ENCODE assay signal across 8 mouse cellular contexts in genomic region chr17:13006984-13007383, GRCm38 (mm10). TPM values are rescaled to one million over a fixed set of nuclear protein-coding genes. Genes with fewer than 3 reads are reported as not detected.
A peak's percentile ranks its signal among the peaks of the same experiment; 100 is the strongest.
DNase-seq lines count a peak whose midpoint lies in the region; TF ChIP-seq lines count a peak whose summit lies in the region.

No protein-coding gene starts in this region.

- peak overlapping the region; percentile 91 for H3K4me3 ChIP-seq in heart, embryonic 10.5 days
- peak overlapping the region; percentile 50 to 52; a peak in 3 of 4 replicates for H3K4me3 ChIP-seq in MEL (ENCODE audit: control insufficient read depth in 1 of 2, insufficient read depth in 1 of 2, low read depth in 2 of 2, low read length in 2 of 2)
- H3K4me3 ChIP-seq in hindbrain, embryonic 10.5 days, result peak overlapping the region; percentile 92
- peak overlapping the region; percentile 79 for H3K4me3 ChIP-seq in midbrain, embryonic 10.5 days

- no peaks in the 10 kb centered on the region for H3K27me3 ChIP-seq in heart, embryonic 10.5 days (ENCODE audit: insufficient read depth, poor library complexity, severe bottlenecking)
- H3K27me3 ChIP-seq in MEL (ENCODE audit: control insufficient read depth in 1 of 2, insufficient read depth in 2 of 2, low read length in 2 of 2), result no peaks in the 10 kb centered on the region
- H3K27me3 ChIP-seq in hindbrain, embryonic 10.5 days (ENCODE audit: insufficient read depth, poor library complexity, severe bottlenecking), result no peaks in the 10 kb centered on the region
- H3K27me3 ChIP-seq in midbrain, embryonic 10.5 days (ENCODE audit: low read depth, poor library complexity, severe bottlenecking), result no peaks in the 10 kb centered on the region

- WGBS in heart, embryonic 10.5 days, result 53% methylated on average over 5 of the region's 5 CpGs
- WGBS in hindbrain, embryonic 10.5 days, result 58% methylated on average over 5 of the region's 5 CpGs
- whole genome bisulfite sequencing in midbrain, embryonic 10.5 days, result 53% methylated on average over 5 of the region's 5 CpGs

- no peak for TF ChIP-seq RAD21 in MEL (IDR thresholded peaks at IDR 0.05; ENCODE audit: low read depth, low read length)

- H3K36me3 ChIP-seq in heart, embryonic 10.5 days, result peaks cover 13% of the 10 kb centered on the region
- peaks cover 8 to 9% of the 10 kb centered on the region in 2 experiments for H3K36me3 ChIP-seq in MEL (ENCODE audit: control insufficient read depth in 1 of 2, insufficient read depth in 2 of 2, low read length in 2 of 2)
- H3K36me3 ChIP-seq in hindbrain, embryonic 10.5 days, result peaks cover 15% of the 10 kb centered on the region
- peaks cover 15% of the 10 kb centered on the region for H3K36me3 ChIP-seq in midbrain, embryonic 10.5 days

- no peaks in the 10 kb centered on the region for H3K9me3 ChIP-seq in heart, embryonic 10.5 days
- no peaks in the 10 kb centered on the region for H3K9me3 ChIP-seq in MEL (replicated peaks; ENCODE audit: insufficient read depth, low read length)
- H3K9me3 ChIP-seq in hindbrain, embryonic 10.5 days, result no peaks in the 10 kb centered on the region
- H3K9me3 ChIP-seq in midbrain, embryonic 10.5 days (replicated peaks), result no peaks in the 10 kb centered on the region

- no peak for TF ChIP-seq POLR2A in MEL (IDR thresholded peaks at IDR 0.05; ENCODE audit: control insufficient read depth in 1 of 2, insufficient read depth in 1 of 2, low read depth in 1 of 2, low read length in 2 of 2, poor library complexity in 1 of 2)

- peaks cover 14% of the 10 kb centered on the region for H3K4me1 ChIP-seq in heart, embryonic 10.5 days
- H3K4me1 ChIP-seq in MEL (ENCODE audit: control insufficient read depth in 1 of 2, insufficient read depth in 2 of 2, low read length in 2 of 2), result peaks cover 0 to 3% of the 10 kb centered on the region in 2 experiments; a peak in 2 of 4 replicates
- peaks cover 14% of the 10 kb centered on the region for H3K4me1 ChIP-seq in hindbrain, embryonic 10.5 days (replicated peaks)
- peaks cover 17% of the 10 kb centered on the region for H3K4me1 ChIP-seq in midbrain, embryonic 10.5 days

- H3K9ac ChIP-seq in MEL (ENCODE audit: control insufficient read depth, low read depth, low read length, poor library complexity, severe bottlenecking), result peak overlapping the region; percentile 52

- TF ChIP-seq EP300 in MEL (IDR thresholded peaks at IDR 0.05; ENCODE audit: low read depth in 1 of 2, low read length in 2 of 2), result no peak

- no peak for DNase-seq in heart, embryonic 10.5 days (ENCODE audit: low spot score)
- no peak for DNase-seq in heart, adult 9 months (ENCODE audit: low spot score in 2 of 2)
- DNase-seq in MEL (ENCODE audit: low read depth, low spot score), result no peak
- no peak for DNase-seq in hindbrain, embryonic 10.5 days (ENCODE audit: low spot score)
- no peak for DNase-seq in midbrain, embryonic 10.5 days (ENCODE audit: low spot score)
- no peak for DNase-seq in ovary, postnatal 10 days (ENCODE audit: low spot score)
- no peak for DNase-seq in spleen, adult 18-20 months
- no peak for DNase-seq in cerebellum, postnatal 14 days

- peaks cover 15% of the 10 kb centered on the region for H3K79me2 ChIP-seq in MEL (ENCODE audit: control insufficient read depth, insufficient read depth, low read length, poor library complexity)

- no peak for TF ChIP-seq CTCF in MEL (IDR thresholded peaks at IDR 0.05 in 2 of 3, conservative IDR thresholded peaks at IDR 0.05 in 1 of 3; ENCODE audit: control insufficient read depth in 1 of 3, insufficient read depth in 1 of 3, low read depth in 2 of 3, low read length in 3 of 3, poor library complexity in 1 of 3, severe bottlenecking in 1 of 3)

- peak overlapping the region; percentile 91 for H3K27ac ChIP-seq in heart, embryonic 10.5 days
- H3K27ac ChIP-seq in MEL (ENCODE audit: control insufficient read depth, low read depth, low read length), result no peak overlapping the region
- peak overlapping the region; percentile 88 for H3K27ac ChIP-seq in hindbrain, embryonic 10.5 days
- peak overlapping the region; percentile 85 for H3K27ac ChIP-seq in midbrain, embryonic 10.5 days (replicated peaks)

TF ChIP-seq in MEL, 35 proteins besides CTCF, POLR2A, EP300 and RAD21:
- no peak for TF ChIP-seq ZNF384 (IDR thresholded peaks at IDR 0.05; ENCODE audit: low read depth, low read length)
- no peak for TF ChIP-seq USF2 (IDR thresholded peaks at IDR 0.05; ENCODE audit: borderline replicate concordance in 1 of 2, insufficient read depth in 1 of 2, low read depth in 1 of 2, low read length in 2 of 2)
- TF ChIP-seq TBP (IDR thresholded peaks at IDR 0.05; ENCODE audit: low read depth, low read length), result no peak
- TF ChIP-seq POLR2AphosphoS5 (IDR thresholded peaks at IDR 0.05; ENCODE audit: borderline replicate concordance, low read depth, low read length), result no peak
- no peak for TF ChIP-seq KAT2A (conservative IDR thresholded peaks at IDR 0.05; ENCODE audit: low read depth, low read length)
- no peak for TF ChIP-seq E2F4 (IDR thresholded peaks at IDR 0.05; ENCODE audit: borderline replicate concordance, low read depth, low read length)
- no peak for TF ChIP-seq MYB (IDR thresholded peaks at IDR 0.05; ENCODE audit: low read depth, low read length)
- no peak for TF ChIP-seq CHD1 (IDR thresholded peaks at IDR 0.05; ENCODE audit: low read depth, low read length)
- no peak for TF ChIP-seq MEF2A (IDR thresholded peaks at IDR 0.05; ENCODE audit: extremely low read depth, insufficient replicate concordance, low read depth, low read length, poor library complexity, severe bottlenecking)
- TF ChIP-seq ELF1 (IDR thresholded peaks at IDR 0.05; ENCODE audit: low read depth, low read length), result no peak
- no peak for TF ChIP-seq MAX (IDR thresholded peaks at IDR 0.05; ENCODE audit: low read length)
- no peak for TF ChIP-seq RCOR1 (IDR thresholded peaks at IDR 0.05; ENCODE audit: low read depth, low read length)
- TF ChIP-seq POLR2AphosphoS2 (IDR thresholded peaks at IDR 0.05; ENCODE audit: low read length), result no peak
- no peak for TF ChIP-seq UBTF (IDR thresholded peaks at IDR 0.05; ENCODE audit: borderline replicate concordance, insufficient read depth, low read depth, low read length)
- TF ChIP-seq ZC3H11A (IDR thresholded peaks at IDR 0.05; ENCODE audit: low read depth, low read length), result no peak
- TF ChIP-seq SIN3A (IDR thresholded peaks at IDR 0.05; ENCODE audit: low read length), result no peak
- TF ChIP-seq MAZ (IDR thresholded peaks at IDR 0.05; ENCODE audit: low read depth, low read length), result no peak
- TF ChIP-seq HCFC1 (IDR thresholded peaks at IDR 0.05; ENCODE audit: low read depth, low read length), result no peak

RNA-seq across cellular contexts. Expression of gene Sod2, which starts 0.3 kb away (rescaled TPM):
- polyA plus RNA-seq in heart, embryonic 10.5 days (2016; fragmentation: Nextera tagmentation; extraction: Ambion mirVana), result 213 and 293 TPM in 2 replicates
- total RNA-seq in MEL (2012; rRNA removed), result 284 and 295 TPM in 2 replicates
- polyA plus RNA-seq in MEL (2012; ENCODE audit: insufficient read depth in 1 of 2, insufficient read length in 2 of 2, low read depth in 1 of 2, low replicate concordance in 2 of 2, missing spikeins in 1 of 2), result 100 to 1,000 TPM; 293 to 320 TPM
- polyA plus RNA-seq in hindbrain, embryonic 10.5 days (2016; fragmentation: Nextera tagmentation; extraction: Ambion mirVana), result 104 and 108 TPM in 2 replicates
- 107 and 110 TPM in 2 replicates for polyA plus RNA-seq in midbrain, embryonic 10.5 days (2016; fragmentation: Nextera tagmentation; extraction: Ambion mirVana)

RNA-seq across cellular contexts. Expression of gene Wtap, which starts 13.0 kb away (rescaled TPM):
- polyA plus RNA-seq in heart, embryonic 10.5 days (2016; fragmentation: Nextera tagmentation; extraction: Ambion mirVana), result 74.4 and 87.6 TPM in 2 replicates
- total RNA-seq in MEL (2012; rRNA removed), result 61.1 and 63.5 TPM in 2 replicates
- polyA plus RNA-seq in MEL (2012; ENCODE audit: insufficient read depth in 1 of 2, insufficient read length in 2 of 2, low read depth in 1 of 2, low replicate concordance in 2 of 2, missing spikeins in 1 of 2), result 10 to 100 TPM in 1 of 2 experiments, not detected in 1; 74.0 TPM
- 116 and 124 TPM in 2 replicates for polyA plus RNA-seq in hindbrain, embryonic 10.5 days (2016; fragmentation: Nextera tagmentation; extraction: Ambion mirVana)
- 132 and 138 TPM in 2 replicates for polyA plus RNA-seq in midbrain, embryonic 10.5 days (2016; fragmentation: Nextera tagmentation; extraction: Ambion mirVana)

RNA-seq across cellular contexts. Expression of gene Gpr31b, which starts 45.1 kb away (rescaled TPM):
- polyA plus RNA-seq in heart, embryonic 10.5 days (2016; fragmentation: Nextera tagmentation; extraction: Ambion mirVana), result not detected in 2 replicates
- total RNA-seq in MEL (2012; rRNA removed), result 0.12 TPM in 1 of 2 replicates, not detected in the other
- polyA plus RNA-seq in MEL (2012; ENCODE audit: insufficient read depth in 1 of 2, insufficient read length in 2 of 2, low read depth in 1 of 2, low replicate concordance in 2 of 2, missing spikeins in 1 of 2), result under 1 TPM in 1 of 2 experiments, not detected in 1; 0.08 TPM
- not detected in 2 replicates for polyA plus RNA-seq in hindbrain, embryonic 10.5 days (2016; fragmentation: Nextera tagmentation; extraction: Ambion mirVana)
- polyA plus RNA-seq in midbrain, embryonic 10.5 days (2016; fragmentation: Nextera tagmentation; extraction: Ambion mirVana), result not detected in 2 replicates

RNA-seq across cellular contexts. Expression of gene Acat2, which starts 46.4 kb away (rescaled TPM):
- 95.8 and 146 TPM in 2 replicates for polyA plus RNA-seq in heart, embryonic 10.5 days (2016; fragmentation: Nextera tagmentation; extraction: Ambion mirVana)
- total RNA-seq in MEL (2012; rRNA removed), result 54.9 and 60.1 TPM in 2 replicates
- polyA plus RNA-seq in MEL (2012; ENCODE audit: insufficient read depth in 1 of 2, insufficient read length in 2 of 2, low read depth in 1 of 2, low replicate concordance in 2 of 2, missing spikeins in 1 of 2), result 10 to 100 TPM in 1 of 2 experiments, not detected in 1; 33.8 TPM
- polyA plus RNA-seq in hindbrain, embryonic 10.5 days (2016; fragmentation: Nextera tagmentation; extraction: Ambion mirVana), result 384 and 451 TPM in 2 replicates
- polyA plus RNA-seq in midbrain, embryonic 10.5 days (2016; fragmentation: Nextera tagmentation; extraction: Ambion mirVana), result 410 and 455 TPM in 2 replicates

RNA-seq across cellular contexts. Expression of gene Tcp10b, which starts 53.9 kb away (rescaled TPM):
- polyA plus RNA-seq in heart, embryonic 10.5 days (2016; fragmentation: Nextera tagmentation; extraction: Ambion mirVana), result 0.17 TPM in 1 of 2 replicates, not detected in the other
- total RNA-seq in MEL (2012; rRNA removed), result not detected in 2 replicates
- polyA plus RNA-seq in MEL (2012; ENCODE audit: insufficient read depth in 1 of 2, insufficient read length in 2 of 2, low read depth in 1 of 2, low replicate concordance in 2 of 2, missing spikeins in 1 of 2), result under 1 TPM in 1 of 2 experiments, not detected in 1; 0.06 TPM
- polyA plus RNA-seq in hindbrain, embryonic 10.5 days (2016; fragmentation: Nextera tagmentation; extraction: Ambion mirVana), result 0.08 and 0.10 TPM in 2 replicates
- 0.16 TPM in 1 of 2 replicates, not detected in the other for polyA plus RNA-seq in midbrain, embryonic 10.5 days (2016; fragmentation: Nextera tagmentation; extraction: Ambion mirVana)
